Mouse (Mus musculus) liver, embryonic 11.5 days (tissue): Measurements from ENCODE around the gene Dhx58. TPM values are rescaled to one million over a fixed set of nuclear protein-coding genes. Genes with fewer than 3 reads are reported as not detected.

ENCODE experiments used
- ATAC-seq: fragments of 200-750 bp; cut with Nextera tagmentation; replicated peaks from 2 replicates; pipeline ENCODE4 v1.8.0; 2017; ENCODE audit warnings: moderate number of reproducible peaks, mild to moderate bottlenecking, moderate TSS enrichment, moderate library complexity; ENCODE audit not compliant: low FRiP score
- DNase-seq: peaks from one replicate; pipeline ENCODE4 v3.0.0-alpha.2; 2017; ENCODE audit warnings: low spot score
- H3K27ac ChIP-seq: fragments of 300-500 bp; sonication (generic); 2 replicates; pipeline ENCODE4 v1.5.1; 2014; ENCODE audit warnings: mild to moderate bottlenecking, low read depth, low read length, control low read depth
- H3K27me3 ChIP-seq: fragments of 300-500 bp; sonication (generic); replicated peaks from 2 replicates; pipeline ENCODE4 v1.6.1; 2014; ENCODE audit warnings: low read length, mixed read lengths; ENCODE audit not compliant: control insufficient read depth, insufficient read depth
- H3K36me3 ChIP-seq: fragments of 300-500 bp; sonication (generic); 2 replicates; pipeline ENCODE4 v1.6.1; 2014; ENCODE audit warnings: mild to moderate bottlenecking, low read length, moderate library complexity, mixed read lengths; ENCODE audit not compliant: control insufficient read depth, insufficient read depth
- H3K4me1 ChIP-seq: fragments of 300-500 bp; sonication (generic); replicated peaks from 2 replicates; pipeline ENCODE4 v1.6.1; 2014; ENCODE audit warnings: low read length, mixed read lengths; ENCODE audit not compliant: control insufficient read depth, insufficient read depth
- H3K4me2 ChIP-seq: fragments of 300-500 bp; sonication (generic); 2 replicates; pipeline ENCODE4 v1.6.1; 2014; ENCODE audit warnings: mild to moderate bottlenecking, control low read depth, moderate library complexity
- H3K4me3 ChIP-seq: fragments of 300-500 bp; sonication (generic); 2 replicates; pipeline ENCODE4 v1.5.1; 2014; ENCODE audit warnings: low read depth, low read length, control low read depth
- H3K9ac ChIP-seq: fragments of 300-500 bp; sonication (generic); 2 replicates; pipeline ENCODE4 v1.6.1; 2014; ENCODE audit warnings: low read depth, low read length, control low read depth
- H3K9me3 ChIP-seq: fragments of 300-500 bp; sonication (generic); 2 replicates; pipeline ENCODE4 v1.6.1; 2016; ENCODE audit warnings: low read length, inconsistent platforms, mixed read lengths; ENCODE audit not compliant: control insufficient read depth
- WGBS: fragments of 180-500 bp; shearing (Covaris S2); extraction: QIAGEN DNeasy Blood & Tissue Kit; methylation state at CpG from one replicate; pipeline ENCODE4 v1.1.7; 2014; 5-methylcytosine and 5-hydroxymethylcytosine counted together
- polyA plus RNA-seq: library from polyadenylated mRNA; unstranded; fragments of >200 nt; fragmentation: Nextera tagmentation; extraction: Ambion mirVana; gene quantifications from 2 replicates; pipeline ENCODE4 v1.2.1, GENCODE M21; 2014

Gene Dhx58
- polyA plus RNA-seq, 1 experiment from 2014 or later: 3.7 TPM

GRCm38 (mm10) chr11:100711783-100712615 is 7.9 kb upstream of the Dhx58 start, which contains the start of gene Kat2a:
Kat2a (minus strand) TSS chr11:100712465.
- Histone ChIP-seq H3K9me3 (no peaks in the 10 kb centered on the region), H3K36me3 (peaks cover 39% of the 10 kb centered on the region), H3K4me3 (peak within 1 kb of the TSS; percentile 77), H3K4me2 (peak within 1 kb of the TSS; percentile 95), H3K4me1 (peaks cover 33% of the 10 kb centered on the region), H3K27ac (peak within 1 kb of the TSS; percentile 88), H3K9ac (peak within 1 kb of the TSS; percentile 98), H3K27me3 (no peaks in the 10 kb centered on the region)
- ATAC-seq (peak; percentile 76), DNase-seq (peak; percentile 80)
- 2% methylated on average over 45 of the region's 48 CpGs for WGBS

- H3K9me3 ChIP-seq: no peaks in the 10 kb centered on the region
- DNase-seq (no peak), ATAC-seq (no peak)
- H3K27me3 ChIP-seq: no peaks in the 10 kb centered on the region
- peak overlapping the region; percentile 81 for H3K4me2 ChIP-seq
- H3K9ac ChIP-seq: peak overlapping the region; percentile 98
- H3K36me3 ChIP-seq: peaks cover 44% of the 10 kb centered on the region
- 85% methylated on average over 4 of the region's 4 CpGs for WGBS
- H3K27ac ChIP-seq: no peak overlapping the region
- peaks cover 33% of the 10 kb centered on the region for H3K4me1 ChIP-seq
- H3K4me3 ChIP-seq: no peak overlapping the region
These were observed 6.9 kb upstream of the Dhx58 start for GRCm38 (mm10) chr11:100710977-100711376.

GRCm38 (mm10) chr11:100710528-100710927 is 6.5 kb upstream of the Dhx58 start:
- Histone ChIP-seq H3K27ac (no peak overlapping the region), H3K4me1 (peaks cover 33% of the 10 kb centered on the region), H3K4me3 (no peak overlapping the region), H3K36me3 (peaks cover 40% of the 10 kb centered on the region), H3K9me3 (no peaks in the 10 kb centered on the region), H3K9ac (no peak overlapping the region), H3K27me3 (no peaks in the 10 kb centered on the region), H3K4me2 (no peak overlapping the region)
- 93% methylated on average over 15 of the region's 15 CpGs for whole genome bisulfite sequencing
- DNase-seq (no peak), ATAC-seq (no peak)

- peaks cover 27% of the 10 kb centered on the region for H3K4me1 ChIP-seq
- WGBS: 92% methylated on average over 9 of the region's 9 CpGs
- no peak overlapping the region for H3K4me3 ChIP-seq
- H3K27me3 ChIP-seq: no peaks in the 10 kb centered on the region
- no peak overlapping the region for H3K4me2 ChIP-seq
- ATAC-seq (no peak), DNase-seq (no peak)
- H3K9me3 ChIP-seq: no peaks in the 10 kb centered on the region
- peaks cover 37% of the 10 kb centered on the region; the same call in 1 of the 2 replicates for H3K36me3 ChIP-seq
- H3K9ac ChIP-seq: no peak overlapping the region
- no peak overlapping the region for H3K27ac ChIP-seq
These were observed 5.2 kb upstream of the Dhx58 start for GRCm38 (mm10) chr11:100709201-100709810.

- Histone ChIP-seq H3K36me3 (peaks cover 33% of the 10 kb centered on the region; the same call in 1 of the 2 replicates), H3K27ac (no peak overlapping the region), H3K4me1 (peaks cover 12% of the 10 kb centered on the region), H3K9ac (no peak overlapping the region), H3K4me3 (no peak overlapping the region), H3K27me3 (no peaks in the 10 kb centered on the region), H3K9me3 (no peaks in the 10 kb centered on the region), H3K4me2 (no peak overlapping the region)
- DNase-seq: no peak
- ATAC-seq: no peak
- WGBS: 91% methylated on average over 23 of the region's 23 CpGs
These were observed 1.1 kb upstream of the Dhx58 start for GRCm38 (mm10) chr11:100705095-100705747.

- H3K4me1 ChIP-seq: peaks cover 12% of the 10 kb centered on the region
- H3K36me3 ChIP-seq: peaks cover 22% of the 10 kb centered on the region; the same call in 1 of the 2 replicates
- DNase-seq (no peak), ATAC-seq (no peak)
- peak overlapping the region; percentile 65 for H3K4me2 ChIP-seq
- no peaks in the 10 kb centered on the region for H3K9me3 ChIP-seq
- no peaks in the 10 kb centered on the region for H3K27me3 ChIP-seq
- no peak overlapping the region for H3K27ac ChIP-seq
- 67% methylated on average over 11 of the region's 11 CpGs for WGBS
- H3K9ac ChIP-seq: no peak overlapping the region
- no peak overlapping the region for H3K4me3 ChIP-seq
These were observed 705 bp downstream of the Dhx58 start for GRCm38 (mm10) chr11:100703366-100703765.

GRCm38 (mm10) chr11:100702906-100703305 is 1.2 kb downstream of the Dhx58 start:
- ATAC-seq (no peak), DNase-seq (no peak)
- peaks cover 18% of the 10 kb centered on the region; the same call in 1 of the 2 replicates for H3K36me3 ChIP-seq
- peak overlapping the region; percentile 32 for H3K4me3 ChIP-seq
- no peaks in the 10 kb centered on the region for H3K27me3 ChIP-seq
- 35% methylated on average over 7 of the region's 7 CpGs for WGBS
- H3K4me2 ChIP-seq: peak overlapping the region; percentile 65
- no peak overlapping the region for H3K27ac ChIP-seq
- no peak overlapping the region; the same call in 1 of the 2 replicates for H3K9ac ChIP-seq
- peaks cover 12% of the 10 kb centered on the region for H3K4me1 ChIP-seq
- no peaks in the 10 kb centered on the region for H3K9me3 ChIP-seq

- WGBS: 41% methylated on average over 19 of the region's 19 CpGs
- peak overlapping the region; percentile 65 for H3K4me2 ChIP-seq
- DNase-seq: no peak
These were observed 1.8 kb downstream of the Dhx58 start for GRCm38 (mm10) chr11:100702081-100702851.

More at GRCm38 (mm10) chr11:100702081-100702851, 1.8 kb downstream of the Dhx58 start:
- ATAC-seq: peak; percentile 52; the same call in 1 of the 2 replicates
- H3K9me3 ChIP-seq: no peaks in the 10 kb centered on the region
- no peaks in the 10 kb centered on the region for H3K27me3 ChIP-seq
- peaks cover 13% of the 10 kb centered on the region; the same call in 1 of the 2 replicates for H3K36me3 ChIP-seq
- no peak overlapping the region; the same call in 1 of the 2 replicates for H3K9ac ChIP-seq
- H3K27ac ChIP-seq: no peak overlapping the region
- H3K4me3 ChIP-seq: peak overlapping the region; percentile 32
- peaks cover 12% of the 10 kb centered on the region for H3K4me1 ChIP-seq
